Mouse (Mus musculus) stomach, postnatal 0 days (tissue): ENCODE results near the gene Cdc42ep1.

ENCODE experiments used
- CTCF ChIP-seq: IDR thresholded peaks from 2 replicates; pipeline ENCODE4 v1.5.1; 2016; ENCODE audit warnings: antibody characterized with exemption, low read depth, mild to moderate bottlenecking, moderate library complexity
- EP300 ChIP-seq: optimal IDR thresholded peaks from 2 replicates; pipeline ENCODE3; 2016; ENCODE audit warnings: antibody characterized with exemption

DNA sequence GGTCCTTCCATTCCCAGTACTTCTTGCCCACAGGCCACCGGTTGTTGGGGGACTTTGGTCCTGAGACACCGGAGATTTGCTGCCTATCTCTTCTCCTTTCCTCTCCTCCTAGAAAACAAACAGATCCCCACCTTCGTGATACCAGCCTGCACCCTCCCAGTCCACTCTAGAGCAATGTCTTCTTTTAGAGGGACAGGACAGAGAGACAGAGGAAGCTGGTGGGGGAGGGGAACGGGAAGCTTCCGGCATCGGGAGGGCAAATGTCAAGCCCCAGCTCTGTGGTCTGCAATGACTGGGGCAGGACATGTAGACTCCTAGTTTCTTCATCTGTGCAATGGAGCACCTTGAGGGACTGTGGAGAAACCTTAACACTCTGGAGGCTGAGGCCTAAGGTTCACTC lies 17.3 kb downstream of the Cdc42ep1 start:
- TF ChIP-seq EP300 (no peak), CTCF (no peak)
